In genomic region chr6:54718779-54719685, GRCm38 (mm10) we compare ENCODE assay signal across 10 mouse cellular contexts. TPM values are rescaled to one million over a fixed set of nuclear protein-coding genes. Genes with fewer than 3 reads are reported as not detected.
DNase-seq lines count a peak whose midpoint lies in the region; ATAC-seq and TF ChIP-seq lines count a peak whose summit lies in the region.
"Had no signal": no experiment of that assay in that cellular context is flagged by ENCODE, and none has a peak within 500 bp of the region (broad histone marks: within the 10 kb centered on the region; RNA-seq: fewer than 3 reads in every experiment).

No protein-coding gene starts in this region.

- 72% methylated on average over 15 of the region's 15 CpGs for WGBS in intestine, embryonic 15.5 days
- WGBS in intestine, postnatal 0 days, result 74% methylated on average over 15 of the region's 15 CpGs
- 14% methylated on average over 15 of the region's 15 CpGs for WGBS in liver, embryonic 16.5 days (ENCODE audit: insufficient replicate concordance)
- WGBS in midbrain, postnatal 0 days, result 77% methylated on average over 15 of the region's 15 CpGs

- no peak overlapping the region for H3K27ac ChIP-seq in intestine, embryonic 15.5 days
- no peak overlapping the region for H3K27ac ChIP-seq in intestine, postnatal 0 days (ENCODE audit: low read depth, low read length)
- H3K27ac ChIP-seq in liver, embryonic 16.5 days (ENCODE audit: low read length), result no peak overlapping the region
- no peak overlapping the region for H3K27ac ChIP-seq in midbrain, postnatal 0 days (ENCODE audit: low read depth, low read length)
- H3K27ac ChIP-seq: neural tube, embryonic 12.5 days had no signal

- peak; percentile 75 for DNase-seq in CD4-positive, CD25-positive, alpha-beta regulatory T cell, adult 2 months (ENCODE audit: low read depth, low spot score)
- DNase-seq in adipocyte (ENCODE audit: low spot score), result peak; percentile 28
- DNase-seq in adrenal gland, adult 2 months, result no peak
- no peak for DNase-seq in midbrain, postnatal 0 days (ENCODE audit: low spot score)
- no peak for DNase-seq in kidney, postnatal 14 days
- DNase-seq: kidney, adult 18-20 months had no signal

- TF ChIP-seq CTCF in intestine, postnatal 0 days (IDR thresholded peaks at IDR 0.05; ENCODE audit: low read depth), result no peak
- no peak for TF ChIP-seq CTCF in midbrain, postnatal 0 days (IDR thresholded peaks at IDR 0.05)

- H3K27me3 ChIP-seq in intestine, embryonic 15.5 days (replicated peaks), result no peaks in the 10 kb centered on the region
- no peaks in the 10 kb centered on the region for H3K27me3 ChIP-seq in intestine, postnatal 0 days (replicated peaks; ENCODE audit: control insufficient read depth, insufficient read depth, low read length)
- no peaks in the 10 kb centered on the region for H3K27me3 ChIP-seq in liver, embryonic 16.5 days (ENCODE audit: control insufficient read depth, insufficient read depth, low read depth, low read length)
- H3K27me3 ChIP-seq in midbrain, postnatal 0 days (ENCODE audit: insufficient read depth, low read length), result no peaks in the 10 kb centered on the region
- H3K27me3 ChIP-seq: neural tube, embryonic 12.5 days had no signal

- H3K9me3 ChIP-seq in intestine, embryonic 15.5 days, result no peaks in the 10 kb centered on the region
- no peaks in the 10 kb centered on the region for H3K9me3 ChIP-seq in intestine, postnatal 0 days (ENCODE audit: control insufficient read depth)
- H3K9me3 ChIP-seq in liver, embryonic 16.5 days (replicated peaks; ENCODE audit: control insufficient read depth, low read length), result no peaks in the 10 kb centered on the region
- no peaks in the 10 kb centered on the region for H3K9me3 ChIP-seq in midbrain, postnatal 0 days (ENCODE audit: low read length)
- H3K9me3 ChIP-seq: neural tube, embryonic 12.5 days had no signal

- H3K4me2 ChIP-seq in intestine, embryonic 15.5 days (replicated peaks), result no peak overlapping the region
- H3K4me2 ChIP-seq in intestine, postnatal 0 days (replicated peaks; ENCODE audit: low read depth), result no peak overlapping the region
- H3K4me2 ChIP-seq in liver, embryonic 16.5 days (ENCODE audit: low read depth, low read length), result no peak overlapping the region
- H3K4me2 ChIP-seq in midbrain, postnatal 0 days (ENCODE audit: low read depth, low read length, poor library complexity, severe bottlenecking), result no peak overlapping the region
- H3K4me2 ChIP-seq: neural tube, embryonic 12.5 days had no signal

- peaks cover 8% of the 10 kb centered on the region; the same call in 1 of the 2 replicates for H3K4me1 ChIP-seq in intestine, embryonic 15.5 days (replicated peaks)
- H3K4me1 ChIP-seq in intestine, postnatal 0 days (replicated peaks; ENCODE audit: control insufficient read depth, insufficient read depth, low read length), result no peaks in the 10 kb centered on the region
- peaks cover 7% of the 10 kb centered on the region for H3K4me1 ChIP-seq in liver, embryonic 16.5 days (ENCODE audit: control insufficient read depth, low read depth, low read length)
- no peaks in the 10 kb centered on the region for H3K4me1 ChIP-seq in midbrain, postnatal 0 days (ENCODE audit: insufficient read depth, low read length)

- no peaks in the 10 kb centered on the region for H3K36me3 ChIP-seq in intestine, embryonic 15.5 days
- no peaks in the 10 kb centered on the region for H3K36me3 ChIP-seq in intestine, postnatal 0 days (ENCODE audit: control insufficient read depth, insufficient read depth)
- no peaks in the 10 kb centered on the region for H3K36me3 ChIP-seq in liver, embryonic 16.5 days (ENCODE audit: control insufficient read depth, insufficient read depth)
- H3K36me3 ChIP-seq in midbrain, postnatal 0 days (ENCODE audit: insufficient read depth, low read length), result no peaks in the 10 kb centered on the region
- H3K36me3 ChIP-seq: neural tube, embryonic 12.5 days had no signal

- H3K4me3 ChIP-seq in intestine, embryonic 15.5 days (replicated peaks), result no peak overlapping the region
- H3K4me3 ChIP-seq in intestine, postnatal 0 days (ENCODE audit: low read depth, low read length), result no peak overlapping the region
- H3K4me3 ChIP-seq in liver, embryonic 16.5 days (ENCODE audit: low read depth, low read length), result no peak overlapping the region
- no peak overlapping the region for H3K4me3 ChIP-seq in midbrain, postnatal 0 days (ENCODE audit: low read depth, low read length)
- H3K4me3 ChIP-seq: neural tube, embryonic 12.5 days had no signal

- ATAC-seq in intestine, embryonic 15.5 days, result 0 out of 2 replicates have a peak, but pooled peaks have one; percentile 6
- ATAC-seq in intestine, postnatal 0 days, result no peak
- ATAC-seq in liver, embryonic 16.5 days (ENCODE audit: low read depth), result peak; percentile 56
- ATAC-seq in midbrain, postnatal 0 days (ENCODE audit: low FRiP score), result no peak

- no peak overlapping the region for H3K9ac ChIP-seq in intestine, embryonic 15.5 days
- H3K9ac ChIP-seq in intestine, postnatal 0 days (ENCODE audit: low read depth, low read length), result no peak overlapping the region
- H3K9ac ChIP-seq in liver, embryonic 16.5 days (ENCODE audit: low read depth, low read length), result no peak overlapping the region
- H3K9ac ChIP-seq in midbrain, postnatal 0 days (replicated peaks; ENCODE audit: low read length, poor library complexity, severe bottlenecking), result no peak overlapping the region
- H3K9ac ChIP-seq: neural tube, embryonic 12.5 days had no signal

RNA-seq across cellular contexts. Expression of gene Mturn, which starts 37.6 kb away (rescaled TPM):
- 7.1 and 7.5 TPM in 2 replicates for polyA plus RNA-seq in intestine, embryonic 15.5 days (2015; fragmentation: Nextera tagmentation; extraction: Ambion mirVana)
- polyA plus RNA-seq in intestine, postnatal 0 days (2015; fragmentation: Nextera tagmentation; extraction: Ambion mirVana), result 2.5 and 3.2 TPM in 2 replicates
- polyA plus RNA-seq in liver, embryonic 16.5 days (2015; fragmentation: Nextera tagmentation; extraction: Ambion mirVana), result 2.5 and 2.6 TPM in 2 replicates
- total RNA-seq in adrenal gland, adult 2 months (2021), result 10 to 100 TPM; 10.0 to 21.1 TPM
- 11.1 and 18.6 TPM in 2 replicates for polyA plus RNA-seq in adrenal gland, adult 2 months (2012; rRNA removed)
- total RNA-seq in midbrain, postnatal 0 days (2014; rRNA removed), result 163 and 213 TPM in 2 replicates
- polyA plus RNA-seq in midbrain, postnatal 0 days (2015; fragmentation: Nextera tagmentation; extraction: Ambion mirVana), result 92.8 and 93.2 TPM in 2 replicates

Comparison
In these comparisons a context has a peak if more than half of its experiments do, and no peak if none do; other contexts are left out.
1. ATAC-seq: peak in intestine, embryonic 15.5 days (single experiment) and liver, embryonic 16.5 days (single experiment); none in intestine, postnatal 0 days (single experiment) and midbrain, postnatal 0 days (single experiment).
2. DNase-seq: peak in CD4-positive, CD25-positive, alpha-beta regulatory T cell, adult 2 months (single experiment) and adipocyte (single experiment); none in adrenal gland, adult 2 months (single experiment), midbrain, postnatal 0 days (single experiment) and kidney, postnatal 14 days (single experiment).